Mouse (Mus musculus) frontal cortex, adult 2 months (tissue): ENCODE measurements around the gene Mamdc2. TPM values are rescaled to one million over a fixed set of nuclear protein-coding genes. Genes with fewer than 3 reads are reported as not detected.
"Not testable (repeated sequence)": the region's sequence is repeated elsewhere in the genome, so short reads cannot be mapped to it uniquely, and the experiment has no call there.

Source experiments
- DNase-seq, 2 experiments: peaks; one replicate each; pipeline ENCODE4 v3.0.0; 2022; ENCODE audit warnings: low spot score in 1 of 2; ENCODE audit errors: extremely low spot score in 1 of 2
- polyA plus RNA-seq: library from polyadenylated mRNA; depleted of rRNA; stranded (reverse); fragments of >200 nt; gene quantifications from 2 replicates; pipeline ENCODE4 v1.2.3, GENCODE M21; 2012; rRNA removed

The Mamdc2 gene
- polyA plus RNA-seq = 0.84 and 1.0 TPM in 2 replicates

DNA sequence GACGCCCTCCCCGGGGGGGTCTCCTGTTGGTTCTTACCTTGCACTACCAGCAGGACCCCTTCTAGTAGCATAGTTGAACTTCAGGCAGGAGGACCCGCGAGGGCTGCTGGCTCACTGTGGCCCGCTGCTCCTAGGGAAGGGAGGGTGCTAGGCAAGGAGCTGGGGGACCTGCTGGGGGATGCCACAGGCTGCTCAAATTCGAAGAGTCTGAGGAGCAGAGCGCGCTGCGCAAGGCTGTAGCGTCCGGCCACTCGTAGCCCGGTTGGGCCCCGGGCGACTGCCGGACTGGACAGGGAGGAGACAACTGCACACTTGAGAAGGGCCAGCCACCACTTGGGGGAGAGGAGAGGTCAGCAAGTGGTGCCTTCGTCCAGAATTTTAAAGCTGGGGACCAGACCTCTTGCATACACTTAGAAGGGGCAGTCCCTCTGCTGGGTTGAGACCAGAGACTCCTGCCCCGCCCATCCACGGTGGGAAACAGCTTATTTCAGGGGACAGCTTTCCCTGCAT lies at the start of gene Mamdc2:
TSS of gene Mamdc2 (minus strand) at position 455 of the 510 bp plus-strand sequence.
- DNase-seq = peak in 1 of 2 experiments; percentile 1

DNA sequence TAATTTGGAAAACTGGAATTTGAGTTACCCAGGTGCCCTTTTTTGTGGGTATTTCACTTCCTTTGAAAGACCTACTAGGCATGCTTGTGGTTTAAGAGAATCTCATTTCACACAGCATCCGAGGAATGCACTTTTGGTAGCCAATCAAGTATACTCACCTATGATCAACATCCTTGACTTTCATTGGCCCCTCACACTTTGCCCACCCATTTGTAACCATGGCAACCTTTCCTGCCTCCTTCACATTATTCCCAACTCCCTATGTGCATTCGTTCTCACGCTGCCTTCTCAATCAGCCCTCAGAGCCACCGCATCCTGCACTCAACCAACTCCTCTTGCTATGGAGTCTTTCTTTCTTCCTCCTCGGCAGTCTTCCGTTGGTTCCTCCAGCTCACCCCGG lies 49.8 kb upstream of the Mamdc2 start:
- no peak for DNase-seq

DNA sequence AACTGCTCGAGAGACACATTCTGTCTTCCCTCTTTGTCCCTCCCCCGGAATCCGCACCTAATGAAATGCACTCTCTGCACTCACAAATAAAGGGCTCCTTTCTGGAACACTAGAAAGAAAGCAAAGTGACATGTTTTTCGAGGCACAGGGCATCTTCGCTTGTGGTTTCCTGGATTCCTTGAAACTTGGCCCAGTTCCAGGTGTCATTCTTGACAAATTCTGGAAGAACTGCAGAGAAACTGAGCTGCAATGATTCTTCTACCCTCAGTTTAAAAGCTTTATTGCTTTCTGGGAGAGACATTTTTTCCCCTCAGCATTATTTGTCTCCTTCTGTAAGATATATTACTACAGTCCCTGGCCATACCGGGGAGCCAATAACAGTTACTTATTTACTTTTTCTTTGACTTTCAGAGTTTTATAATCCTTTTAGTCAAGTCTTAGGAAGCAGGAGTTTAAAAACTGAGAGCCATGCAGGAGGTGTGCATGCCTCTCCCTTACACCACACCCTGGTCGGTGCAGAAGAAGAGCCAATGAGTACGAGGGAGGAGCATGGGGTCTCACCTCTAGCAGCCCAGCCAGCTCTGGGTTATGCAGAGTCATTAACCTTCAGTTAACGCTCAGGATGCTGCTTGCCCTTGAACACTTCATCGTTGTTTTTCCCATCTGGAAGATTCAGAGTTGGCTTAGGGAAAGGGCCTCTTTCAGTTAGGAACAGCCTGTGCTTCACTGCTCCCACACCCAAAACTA lies 49.1 kb upstream of the Mamdc2 start:
- DNase-seq = no peak

DNA sequence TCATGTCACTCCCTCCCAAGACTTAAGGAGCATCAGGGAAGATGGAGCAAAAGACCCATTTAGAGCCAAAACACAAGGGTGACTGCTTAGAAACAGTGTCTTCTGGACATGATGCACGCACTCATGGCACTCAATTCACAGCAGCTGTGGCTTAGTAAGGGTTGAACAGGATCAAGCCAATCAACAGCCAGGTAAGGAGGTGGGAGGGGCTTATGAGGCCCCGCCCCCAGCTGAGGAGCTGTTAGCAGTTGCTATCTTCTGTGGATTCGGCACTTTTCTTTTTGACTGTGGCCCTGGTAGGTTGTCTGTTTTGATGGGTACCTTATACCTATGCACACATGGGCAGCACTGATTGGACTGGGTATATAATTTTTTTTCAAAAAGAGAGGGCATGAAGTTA lies 48.3 kb upstream of the Mamdc2 start:
- no peak for DNase-seq

DNA sequence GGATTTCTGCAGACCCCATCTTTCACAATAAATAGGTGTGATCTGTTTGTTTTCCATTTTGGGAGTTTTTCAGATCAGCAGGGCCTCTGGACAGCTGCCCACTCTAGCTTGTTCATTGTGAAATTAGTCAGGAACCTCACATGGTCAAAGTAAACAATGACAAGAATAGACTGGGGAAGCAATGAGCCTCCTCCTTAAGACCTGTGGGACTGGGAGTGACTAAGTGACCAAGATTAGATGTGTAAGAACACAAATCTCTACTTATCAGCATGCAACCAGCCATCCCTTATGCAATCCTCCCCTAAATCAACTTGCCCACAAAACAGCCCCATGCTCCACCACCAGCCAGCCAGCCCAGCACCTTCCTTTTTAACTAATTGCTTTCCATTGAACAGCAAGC lies 44.4 kb upstream of the Mamdc2 start:
- no peak for DNase-seq

DNA sequence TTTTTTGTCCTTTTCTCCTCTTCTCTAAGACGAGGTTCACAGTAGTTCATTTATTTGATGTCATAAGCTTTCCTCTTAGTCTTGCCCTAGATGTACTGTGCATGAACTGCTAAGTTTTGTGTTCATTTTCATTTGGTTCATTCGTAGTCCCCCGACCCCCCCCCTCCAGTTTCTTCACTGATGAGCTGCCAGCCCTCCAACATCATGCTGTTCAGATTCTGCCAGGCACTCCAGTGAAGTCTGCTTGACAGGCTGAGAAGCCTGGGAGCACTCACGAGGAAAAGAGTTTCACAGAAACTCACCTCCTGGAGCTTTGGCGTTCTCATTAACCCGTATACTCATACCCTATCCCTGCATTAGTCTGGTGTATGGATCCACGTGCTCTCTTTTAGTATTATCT lies 42.5 kb upstream of the Mamdc2 start:
- DNase-seq = not testable (repeated sequence)

DNA sequence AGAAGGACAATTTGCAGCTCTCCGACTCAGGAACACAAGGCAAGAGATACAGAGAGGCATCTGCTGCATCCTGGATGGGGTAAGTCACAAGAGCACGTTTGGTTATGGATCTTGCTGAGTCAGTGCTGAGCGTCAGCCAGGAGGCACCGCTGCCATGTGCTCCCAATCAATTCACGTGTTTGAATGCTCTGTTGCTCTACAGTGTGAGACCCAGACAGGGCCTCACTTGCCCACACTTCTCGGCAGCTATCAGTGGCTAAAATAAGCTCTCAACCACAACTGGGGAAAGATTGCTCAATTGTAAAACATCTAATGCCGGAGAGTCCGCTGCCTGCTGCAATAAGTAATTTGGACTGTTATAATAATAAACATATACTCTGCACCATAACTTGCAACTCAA lies 41.5 kb upstream of the Mamdc2 start:
- no peak for DNase-seq

DNA sequence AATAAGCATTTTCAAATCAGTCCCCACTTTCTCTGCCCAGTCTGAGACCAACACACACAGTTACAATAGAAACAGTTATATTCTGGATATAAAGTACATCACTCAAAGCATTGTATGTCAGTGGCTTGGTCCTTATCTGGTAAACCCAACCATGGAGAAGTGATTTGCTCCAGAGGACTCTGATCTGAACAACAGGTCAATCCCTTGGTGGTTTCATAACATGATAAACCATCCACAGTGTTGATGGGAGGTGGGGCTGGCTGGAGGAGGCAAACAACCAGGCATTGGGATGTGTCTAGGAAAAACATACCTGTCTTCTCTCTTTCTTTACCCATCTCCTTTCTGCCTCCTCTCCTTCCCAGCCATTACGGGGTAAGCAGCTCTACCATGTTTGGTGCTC lies 39.2 kb upstream of the Mamdc2 start:
- DNase-seq = no peak

DNA sequence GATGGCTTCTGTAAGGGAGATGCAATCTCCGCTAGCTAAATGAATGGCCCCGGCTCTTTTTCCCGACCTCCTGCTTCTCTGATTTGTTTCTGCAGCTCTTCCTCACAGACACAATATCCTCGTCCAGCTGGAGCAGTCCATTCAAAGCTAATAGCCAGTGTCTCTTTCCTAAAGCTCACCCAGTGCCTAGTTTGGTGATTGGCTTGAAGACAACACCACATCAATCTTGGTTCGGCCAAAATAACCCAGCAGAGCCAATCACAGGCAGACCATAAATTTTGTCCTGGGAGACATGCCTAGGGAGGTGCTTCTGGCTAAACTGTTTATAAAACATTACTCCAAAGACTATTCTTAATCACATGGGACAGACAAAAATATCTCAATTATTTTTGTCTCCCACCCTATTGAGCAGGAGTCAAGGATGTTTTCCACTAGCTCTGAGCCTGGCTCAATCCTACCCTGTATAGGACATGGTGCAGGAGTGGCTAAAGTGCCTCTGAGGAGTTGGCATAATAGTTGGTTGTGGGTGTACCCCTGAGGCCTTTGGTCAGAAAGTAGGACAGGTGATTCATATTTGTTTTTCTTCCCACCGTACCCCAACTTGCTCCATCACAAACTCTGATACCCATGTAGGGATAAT lies 38.5 kb upstream of the Mamdc2 start:
- no peak for DNase-seq

DNA sequence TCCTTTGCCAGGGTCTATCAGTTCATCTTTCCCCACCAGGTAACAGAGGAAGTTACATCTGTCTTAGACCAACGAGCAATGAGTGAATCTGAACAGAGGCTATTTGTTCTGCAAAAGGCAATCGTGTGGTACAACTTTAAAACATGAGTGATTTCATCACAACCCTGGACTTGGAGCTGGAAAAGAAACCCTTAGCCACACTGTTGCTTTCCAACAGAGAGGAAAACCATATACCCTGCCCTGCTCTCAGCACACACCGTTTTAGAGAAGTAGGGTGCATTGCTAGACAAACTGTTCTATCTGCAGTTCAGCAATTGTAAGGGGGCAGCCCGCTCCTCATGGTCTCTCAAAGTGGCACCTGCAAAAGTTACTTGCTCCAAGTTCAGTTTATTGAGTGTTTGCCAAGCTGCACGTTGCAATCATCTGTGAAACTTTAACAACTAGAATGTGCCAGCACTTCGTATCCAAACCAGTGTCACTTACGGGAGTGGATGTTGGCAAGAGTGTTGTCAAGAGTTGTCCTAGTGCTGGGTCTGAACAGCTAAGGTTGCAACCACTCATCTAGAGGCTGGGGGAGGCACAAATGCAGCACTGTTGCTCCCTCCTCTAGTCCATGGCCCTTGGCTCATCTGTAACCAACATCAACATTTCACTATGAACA lies 37.8 kb upstream of the Mamdc2 start:
- DNase-seq = no peak

DNA sequence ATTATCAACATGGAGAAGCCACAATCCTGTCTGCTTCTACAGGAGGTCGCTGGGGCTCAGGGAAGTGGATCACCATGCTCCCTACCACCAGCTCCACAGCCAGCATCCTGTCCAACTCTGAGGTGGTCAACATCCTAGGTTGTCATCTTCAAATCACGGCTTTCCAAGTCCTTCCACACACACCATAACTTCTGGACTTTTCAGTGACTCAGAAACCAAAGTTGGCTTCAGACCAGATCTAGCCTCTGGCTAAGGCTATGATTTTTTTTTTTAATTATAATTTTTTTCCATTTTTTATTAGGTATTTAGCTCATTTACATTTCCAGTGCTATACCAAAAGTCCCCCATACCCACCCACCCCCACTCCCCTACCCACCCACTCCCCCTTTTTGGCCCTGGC lies 34.3 kb upstream of the Mamdc2 start:
- DNase-seq = not testable (repeated sequence)

DNA sequence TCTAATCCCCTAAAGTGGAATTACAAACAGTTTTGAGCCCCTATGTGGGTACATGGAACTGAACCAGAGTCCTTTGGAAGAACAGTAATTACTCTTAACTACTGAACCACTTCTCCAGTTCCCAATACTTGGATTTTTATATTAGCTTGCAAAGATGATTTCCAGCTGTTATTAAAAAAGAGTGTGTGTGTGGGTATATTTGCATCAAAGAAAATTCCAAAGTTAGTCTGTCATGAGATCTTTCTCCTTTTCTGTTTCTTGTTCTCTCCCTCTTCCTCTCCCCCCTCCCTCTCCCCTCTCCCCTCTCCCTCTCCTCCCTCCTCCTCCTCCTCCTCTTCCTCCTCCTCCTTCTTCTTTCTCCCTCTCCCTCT lies 31.3 kb upstream of the Mamdc2 start:
- DNase-seq = no peak

DNA sequence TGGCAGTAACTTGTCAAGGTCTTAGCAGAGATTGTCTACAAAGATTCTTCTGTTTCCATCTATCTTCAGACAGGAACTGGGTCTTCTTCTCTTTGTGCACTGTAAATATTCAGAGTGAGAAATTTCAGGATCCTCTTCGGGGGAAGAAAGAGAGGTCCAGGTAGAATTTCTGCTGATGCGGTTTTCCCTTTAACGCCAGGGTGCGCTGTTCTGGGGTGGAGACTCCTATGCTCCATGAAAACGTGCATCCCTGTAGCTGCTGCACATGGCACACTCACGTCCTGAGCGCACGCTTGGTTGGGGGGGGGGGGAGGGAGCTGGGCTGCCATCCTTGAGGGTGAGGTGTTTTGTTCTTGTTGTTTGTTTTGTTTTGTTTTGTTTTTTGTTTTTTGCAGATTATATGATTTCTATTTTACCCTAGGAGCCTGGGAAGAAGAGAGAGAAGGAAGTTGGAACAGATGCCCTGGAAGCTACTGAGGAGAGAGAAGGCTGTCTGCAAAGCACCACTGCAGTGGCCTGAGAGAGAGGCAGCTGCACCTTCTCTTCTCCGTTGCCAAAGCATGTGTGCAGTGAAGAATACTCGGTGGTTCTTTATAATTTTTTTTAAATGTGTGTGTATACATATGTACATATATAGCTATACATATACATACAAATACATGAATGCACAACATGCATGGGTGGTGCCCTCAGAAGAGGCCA lies 30.8 kb upstream of the Mamdc2 start:
- DNase-seq = no peak

DNA sequence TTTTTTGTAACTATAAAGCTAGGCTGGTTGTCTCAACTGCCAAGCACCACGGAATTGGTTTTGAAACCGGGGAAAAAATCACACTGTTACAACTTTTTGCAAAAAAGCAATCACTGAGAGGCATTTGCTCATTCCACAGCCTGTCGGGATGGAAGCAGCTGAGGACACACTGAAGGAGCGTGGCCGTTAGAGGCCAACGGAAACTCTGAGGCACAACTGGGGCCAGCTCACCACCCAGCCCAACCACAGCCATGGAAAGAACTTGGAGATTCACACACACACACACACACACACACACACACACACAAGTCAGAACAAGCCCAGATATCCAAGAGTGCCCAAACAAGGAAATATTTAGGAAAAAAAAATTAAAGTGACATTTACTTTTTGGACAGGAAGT lies 29.6 kb upstream of the Mamdc2 start:
- no peak for DNase-seq

DNA sequence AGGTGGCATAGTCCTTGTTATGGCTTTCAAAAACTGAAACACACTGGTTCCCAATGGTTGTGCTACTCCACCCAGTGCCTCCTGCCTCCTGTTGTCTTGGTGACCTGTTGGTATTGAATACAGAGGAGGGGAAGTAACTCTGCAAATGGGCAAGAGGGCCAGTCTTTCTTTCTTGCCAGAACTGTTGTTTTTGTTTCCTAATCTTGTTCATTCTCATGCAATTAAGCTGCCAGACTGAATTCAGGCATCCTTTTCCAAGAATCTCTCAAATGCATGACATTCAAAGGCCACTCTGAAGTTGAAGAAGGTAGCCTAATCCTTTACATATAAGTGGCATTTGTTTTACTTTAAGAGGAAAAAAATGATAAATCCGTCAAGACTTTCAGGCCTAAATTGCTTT lies 19.6 kb upstream of the Mamdc2 start:
- DNase-seq = no peak

DNA sequence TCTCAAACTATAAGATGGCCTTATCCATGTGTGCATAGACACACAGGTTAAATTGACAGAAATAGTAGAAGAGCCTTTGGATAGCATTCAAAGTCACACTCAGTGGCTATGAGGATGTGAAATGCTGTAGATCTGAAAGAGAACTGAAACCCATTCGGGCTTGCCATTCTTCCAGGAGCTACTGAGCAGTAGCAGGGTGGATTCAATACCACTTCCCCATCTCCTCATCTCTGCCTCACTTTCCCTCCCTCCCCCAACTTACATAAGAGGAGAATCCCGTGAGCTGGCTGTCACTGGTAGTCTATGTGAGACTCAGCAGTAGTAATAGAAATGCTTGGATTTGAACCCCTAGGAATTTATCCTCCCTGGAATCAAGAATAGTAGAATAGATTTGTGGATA lies 18.8 kb upstream of the Mamdc2 start:
- no peak for DNase-seq

DNA sequence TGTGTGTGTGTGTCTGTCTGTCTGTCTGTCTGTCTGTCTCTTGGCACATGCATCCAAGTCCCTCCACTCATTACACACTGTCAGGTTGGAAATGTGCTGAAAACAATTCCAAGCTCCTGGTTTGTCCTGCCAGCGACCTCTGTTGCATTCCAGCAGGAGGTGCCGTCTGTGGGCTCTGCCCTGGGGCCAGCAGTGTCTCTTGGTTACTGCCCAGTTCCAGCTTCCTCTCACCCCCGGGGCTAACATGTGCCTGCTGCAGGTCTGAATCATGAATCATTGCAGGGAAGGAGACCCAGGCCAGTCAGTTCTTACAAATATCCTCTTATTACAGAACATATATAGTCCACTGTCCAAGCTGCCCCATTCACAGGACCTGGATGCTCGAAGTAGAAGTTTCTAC lies 9.2 kb upstream of the Mamdc2 start:
- no peak for DNase-seq

DNA sequence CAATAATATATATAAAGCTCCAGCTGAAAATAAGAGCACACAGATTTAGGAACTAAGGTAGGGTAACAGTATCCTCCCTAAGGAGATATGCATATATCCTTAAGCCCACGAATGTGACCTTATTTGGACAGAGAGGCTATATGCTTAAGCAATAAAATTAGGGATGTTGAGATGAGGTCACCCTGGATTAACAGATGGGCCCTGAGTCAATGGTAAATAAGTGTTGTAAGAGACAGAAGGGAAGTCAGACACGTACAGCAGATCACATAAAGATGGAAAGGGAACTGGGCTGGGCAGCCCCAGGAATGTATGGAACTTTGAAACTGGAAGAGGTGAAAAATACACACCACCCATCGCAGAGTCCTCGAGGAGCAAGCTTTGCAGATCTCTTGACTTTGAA lies 3.1 kb upstream of the Mamdc2 start:
- DNase-seq = no peak

DNA sequence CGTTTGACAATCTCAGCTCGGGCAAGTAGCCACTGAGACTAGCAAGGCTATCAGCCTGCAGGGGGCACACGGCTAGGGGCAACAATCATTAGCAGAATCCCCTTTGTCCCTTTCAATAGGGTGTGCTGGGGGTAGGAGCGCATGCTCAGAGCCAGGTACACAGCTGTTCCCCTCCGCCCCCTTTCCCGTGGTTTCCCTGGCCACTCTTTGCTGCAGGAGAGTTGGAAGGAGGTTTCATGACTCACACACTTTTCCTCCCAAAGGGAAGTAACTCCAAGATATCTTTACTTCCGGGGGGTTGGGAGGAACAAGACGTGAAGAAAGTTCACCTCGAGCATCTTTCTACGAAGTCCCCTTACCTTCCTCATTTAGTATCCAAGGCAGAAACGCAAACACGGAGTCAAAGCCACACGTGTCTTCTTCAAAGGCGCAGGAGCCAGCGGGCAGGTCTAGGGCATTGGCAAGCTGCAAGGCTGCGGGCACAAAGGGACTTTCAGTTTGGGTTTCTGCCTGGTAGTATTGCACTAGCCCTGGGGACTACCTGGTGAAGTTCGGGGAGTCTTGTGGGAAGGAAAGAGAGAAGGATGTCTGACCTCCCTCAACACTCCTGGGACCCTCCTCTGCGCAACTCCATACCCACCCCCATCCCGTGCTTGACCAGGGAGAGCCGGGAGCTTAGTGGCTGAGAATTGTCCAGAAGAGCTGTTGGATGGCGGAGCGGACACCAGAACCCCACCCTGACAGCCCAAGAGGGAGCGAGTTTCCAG lies 838 bp downstream of the Mamdc2 start:
- peak in 1 of 2 experiments; percentile 30 for DNase-seq
